Mouse (Mus musculus): ENCODE measurements around the gene Ogn. TPM values are rescaled to one million over a fixed set of nuclear protein-coding genes. Genes with fewer than 3 reads are reported as not detected.
A peak's percentile ranks its signal among the peaks of the same experiment; 100 is the strongest.
"Not testable (repeated sequence)": the region's sequence is repeated elsewhere in the genome, so short reads cannot be mapped to it uniquely, and the experiment has no call there.

Gene Ogn
- total RNA-seq (2017) = 0.37 and 0.39 TPM in 2 replicates

DNA sequence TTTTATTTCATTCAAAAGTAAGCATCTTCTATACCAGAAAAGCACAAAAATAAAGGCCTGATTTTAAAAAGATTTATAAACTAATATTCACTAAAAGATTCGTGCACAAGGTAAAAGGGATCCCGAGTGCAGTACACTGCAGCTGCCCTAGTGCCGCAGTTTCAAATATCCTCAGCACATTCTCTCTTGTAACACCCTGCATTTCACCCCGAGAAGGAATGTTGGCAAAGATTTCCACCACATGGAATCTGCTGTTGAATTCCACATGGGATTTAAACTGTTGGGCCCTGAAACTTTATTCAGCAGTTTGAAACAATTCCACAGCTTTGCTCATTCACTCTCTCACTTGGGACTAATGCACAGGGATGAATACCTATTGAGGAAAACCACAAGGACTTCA is at the start of gene Ogn:
Gene Ogn (plus strand): TSS at position 333 of the 400 bp plus-strand sequence.
- ATAC-seq (replicated peaks; ENCODE audit: low read depth, poor library complexity, severe bottlenecking) = no peak

DNA sequence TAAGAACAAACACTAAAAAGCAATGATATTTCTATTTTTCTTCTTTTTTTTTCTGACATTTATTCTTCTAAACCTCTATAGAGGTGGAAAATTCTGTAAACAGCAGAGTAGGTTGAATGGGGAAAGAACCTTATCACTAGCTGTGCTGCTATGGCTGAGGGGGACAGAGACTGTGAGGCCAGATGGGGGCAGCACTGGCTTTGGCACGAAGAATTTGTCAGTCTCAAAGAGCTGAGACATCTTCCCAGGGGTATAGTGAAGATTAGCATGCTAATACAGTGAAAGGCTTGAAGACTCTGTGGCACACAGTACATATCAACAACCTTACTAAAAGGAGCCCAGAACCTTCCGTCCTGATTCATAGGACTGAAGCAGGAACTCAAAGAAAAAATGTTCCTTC is 48.7 kb upstream of the Ogn start:
- peak; percentile 63 for ATAC-seq (replicated peaks; ENCODE audit: low read depth, poor library complexity, severe bottlenecking)

DNA sequence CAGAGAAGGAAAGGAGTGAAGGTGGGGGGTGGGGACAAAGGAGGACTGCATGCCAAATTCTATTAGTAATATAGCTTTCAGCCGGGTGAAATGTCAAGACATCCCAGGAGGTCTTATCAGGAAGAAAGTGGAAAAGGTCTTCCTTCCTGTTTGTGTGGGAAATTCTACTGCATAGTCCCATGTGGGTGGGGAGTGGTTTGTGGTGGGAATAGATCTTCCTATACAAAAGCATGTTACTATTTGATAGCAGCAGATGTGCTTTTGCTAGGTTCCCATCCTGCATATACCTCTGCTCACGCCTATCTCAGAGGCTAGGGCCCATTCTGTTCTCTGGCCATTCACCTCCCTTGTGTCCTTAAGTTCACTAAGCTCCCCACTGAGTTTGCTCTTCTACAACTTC is 47.0 kb upstream of the Ogn start:
- peak; percentile 90 for ATAC-seq (replicated peaks; ENCODE audit: low read depth, poor library complexity, severe bottlenecking)

DNA sequence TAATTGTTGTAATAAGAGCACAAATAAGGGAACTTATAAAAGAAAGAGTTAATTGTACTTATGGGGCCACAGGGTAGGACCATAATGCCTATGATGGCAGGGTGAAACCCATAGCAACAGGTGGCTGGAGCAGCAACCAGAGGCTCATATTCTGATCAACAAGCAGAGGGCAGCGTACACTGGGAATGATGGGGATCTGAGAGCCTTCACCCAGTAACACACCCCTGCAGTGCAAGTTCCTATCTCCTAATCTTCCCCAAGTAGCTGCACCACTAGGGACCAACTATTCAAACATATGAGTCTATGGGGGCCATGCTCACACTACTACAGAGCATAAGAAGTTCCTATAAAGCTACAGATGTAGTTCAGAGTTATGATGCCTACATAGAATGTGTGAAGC is 43.5 kb upstream of the Ogn start:
- ATAC-seq (replicated peaks; ENCODE audit: low read depth, poor library complexity, severe bottlenecking) = no peak; the same call in 1 of the 2 replicates

DNA sequence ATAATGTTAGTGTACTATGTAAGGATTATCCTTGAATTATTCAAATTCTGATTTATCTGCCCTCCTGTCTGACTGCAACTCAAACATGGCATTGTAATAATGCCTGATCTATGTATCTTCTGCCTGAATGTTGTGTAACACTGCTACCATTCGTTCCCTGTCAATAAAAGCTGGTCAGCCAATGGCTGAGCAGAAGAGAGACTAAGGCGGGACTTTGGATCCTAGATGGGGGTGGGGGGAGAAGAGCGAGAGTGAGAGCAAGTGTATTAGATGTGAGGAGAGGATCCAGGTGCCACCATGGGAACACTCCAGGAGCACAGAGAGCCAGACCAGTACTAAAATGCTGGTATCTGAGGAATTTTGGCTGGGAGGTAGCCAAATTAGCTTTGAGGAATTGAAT is 37.5 kb upstream of the Ogn start:
- ATAC-seq (replicated peaks; ENCODE audit: low read depth, poor library complexity, severe bottlenecking) = no peak

DNA sequence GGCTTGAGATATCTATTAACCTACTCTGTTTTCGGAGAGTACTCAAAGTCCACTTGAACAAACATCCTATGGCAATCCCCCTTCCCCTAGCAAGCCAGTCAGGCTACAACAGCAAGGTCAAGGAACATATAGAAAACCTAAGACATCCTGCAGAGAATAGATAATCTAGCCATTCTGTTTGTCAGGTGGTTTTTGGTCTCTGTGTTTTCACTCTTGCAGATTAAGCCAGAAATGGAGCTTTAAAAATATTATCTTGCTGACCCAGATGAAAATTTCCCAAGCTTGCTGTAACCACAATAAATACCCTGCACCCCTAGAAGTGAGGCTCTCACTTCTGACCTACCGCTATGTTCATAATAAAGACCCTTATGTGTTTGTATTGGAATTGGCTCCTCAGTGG is 36.4 kb upstream of the Ogn start:
- ATAC-seq (replicated peaks; ENCODE audit: low read depth, poor library complexity, severe bottlenecking) = peak; percentile 60

DNA sequence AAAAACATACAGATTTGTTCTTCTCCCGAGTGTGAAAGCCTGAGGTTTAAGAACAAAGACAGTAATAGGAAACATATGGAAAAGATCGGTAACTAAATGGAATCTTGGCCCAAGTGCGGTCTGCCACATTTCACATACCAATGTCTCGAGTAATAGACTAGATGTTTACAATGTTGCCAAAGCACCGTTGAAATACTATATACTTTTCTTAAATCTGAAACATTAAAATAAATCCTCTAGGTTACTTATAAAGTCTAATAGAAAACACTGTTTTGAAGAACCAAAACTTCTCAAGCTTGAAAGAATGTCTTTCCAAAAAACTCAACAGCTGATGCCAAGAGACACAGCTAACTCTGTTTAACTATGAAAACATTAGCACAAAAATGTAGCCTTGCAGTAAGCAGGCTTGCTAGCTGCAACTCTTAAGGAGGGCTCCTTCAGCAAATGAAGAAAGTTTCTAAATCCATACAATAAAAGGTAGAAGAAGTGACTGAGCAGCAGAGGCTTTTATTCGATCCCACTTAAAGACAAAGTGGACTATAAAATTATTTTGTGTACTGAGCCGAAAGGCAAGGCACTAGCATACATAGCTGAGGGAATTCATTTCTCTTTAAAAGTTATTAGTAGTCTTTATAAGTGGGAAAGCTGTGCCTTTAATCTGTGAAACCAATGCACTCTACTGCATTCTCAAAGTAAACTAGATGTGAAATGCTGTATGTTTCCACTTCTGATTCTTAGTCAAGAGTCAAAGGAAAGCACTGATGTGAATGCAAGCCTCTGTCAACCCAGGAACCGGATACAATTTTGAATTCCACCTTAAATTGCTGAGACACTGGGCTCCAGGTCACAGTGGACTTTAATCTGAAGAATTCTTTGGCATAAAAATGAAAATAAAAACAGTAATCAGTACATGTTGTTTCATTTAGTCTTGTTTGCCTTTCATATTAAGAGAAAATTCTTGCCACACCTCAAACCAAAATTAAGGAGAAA is 26.0 kb upstream of the Ogn start, which contains the start of gene Omd:
Gene Omd (plus strand): TSS at position 922 of the 990 bp plus-strand sequence.
- no peak for ATAC-seq (replicated peaks; ENCODE audit: low read depth, poor library complexity, severe bottlenecking)

DNA sequence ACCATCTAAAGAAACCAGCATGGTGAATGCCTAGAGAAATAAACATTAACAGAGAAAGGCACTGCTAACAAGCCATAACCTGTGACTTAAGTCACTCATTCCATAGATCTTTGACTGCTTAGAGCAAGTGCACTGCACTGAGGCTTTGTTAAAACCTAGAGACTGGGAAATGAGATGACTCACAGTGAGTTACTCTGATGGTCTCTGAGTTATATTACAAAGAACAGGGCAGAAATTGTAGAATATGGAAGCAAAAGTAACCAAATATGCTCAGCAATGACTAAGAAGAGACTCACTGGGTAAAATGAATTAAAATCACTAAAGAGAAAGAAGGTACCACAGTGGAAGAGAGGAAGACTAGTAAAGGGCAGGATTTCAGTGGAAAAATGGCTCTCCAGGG is 24.0 kb upstream of the Ogn start:
- no peak for ATAC-seq (replicated peaks; ENCODE audit: low read depth, poor library complexity, severe bottlenecking)

DNA sequence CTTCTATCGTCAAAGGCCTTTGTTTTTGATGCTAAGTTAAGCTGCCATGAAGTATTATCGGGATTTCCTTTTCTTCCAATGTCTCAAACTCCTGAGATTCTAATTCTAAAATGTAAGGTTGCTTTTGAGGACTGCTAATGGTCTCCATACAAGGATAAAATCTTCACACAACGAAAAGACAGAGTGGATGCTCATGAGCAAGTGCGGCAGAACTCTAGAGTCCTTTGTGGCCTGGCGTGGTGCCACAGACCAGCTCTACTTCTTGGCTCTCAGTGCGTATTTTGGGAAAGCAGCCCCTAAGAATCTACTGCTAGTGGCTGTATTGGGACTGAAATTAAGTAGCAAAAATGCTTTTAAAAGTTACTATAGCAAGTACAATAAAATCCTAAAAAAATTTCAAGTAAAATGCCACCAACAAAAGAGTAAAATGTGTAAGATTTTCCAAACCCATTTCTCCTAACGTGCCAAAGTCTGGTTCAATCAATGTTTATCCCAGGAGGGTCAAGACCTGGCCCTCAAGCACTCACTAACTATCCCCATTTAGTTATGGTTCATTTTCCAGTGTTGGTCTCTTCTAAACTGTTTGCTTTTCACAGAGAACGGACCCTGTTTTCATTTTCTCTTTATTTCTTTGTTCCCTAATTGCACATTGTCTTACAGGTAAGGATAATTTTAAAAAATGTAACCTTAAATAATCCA is 23.4 kb upstream of the Ogn start:
- ATAC-seq (replicated peaks; ENCODE audit: low read depth, poor library complexity, severe bottlenecking) = no peak

DNA sequence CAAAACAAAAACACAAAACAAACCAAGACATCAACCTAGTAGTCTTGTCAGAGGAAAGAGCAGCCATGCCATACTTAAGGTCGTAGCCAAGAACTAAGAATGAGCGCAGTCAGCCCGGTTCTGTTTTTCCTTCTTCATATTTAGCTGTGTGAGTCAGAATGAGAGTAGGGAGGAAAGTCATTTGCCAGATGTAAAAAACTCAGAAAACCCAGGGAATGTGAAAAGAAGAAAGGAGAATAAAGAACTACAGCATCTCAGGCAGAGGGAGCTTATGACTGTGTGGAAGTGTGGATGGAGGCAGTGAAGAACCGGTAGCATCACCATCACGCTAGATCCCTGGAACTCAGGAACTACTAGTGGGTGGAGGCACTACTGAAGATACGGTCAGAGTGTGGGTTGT is 21.8 kb upstream of the Ogn start:
- ATAC-seq (replicated peaks; ENCODE audit: low read depth, poor library complexity, severe bottlenecking) = no peak

DNA sequence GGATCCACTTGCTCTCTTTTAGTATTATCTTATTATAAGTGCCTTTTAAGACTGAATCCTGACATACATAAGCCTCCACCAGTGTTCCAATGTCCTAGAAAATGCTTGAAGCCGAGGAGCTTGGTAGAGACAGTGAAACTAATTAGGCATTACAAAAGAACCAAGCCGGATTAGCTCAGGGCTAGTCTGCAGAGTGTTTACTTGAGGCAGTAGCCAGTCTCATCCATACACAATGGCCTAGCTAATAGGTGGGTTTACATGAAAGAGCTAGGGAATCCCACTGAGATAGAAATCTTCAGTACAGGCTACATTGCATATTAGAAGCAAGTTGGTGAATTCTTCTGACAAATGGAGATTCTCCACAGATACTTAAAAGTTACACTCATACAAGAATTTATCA is 5.3 kb upstream of the Ogn start:
- ATAC-seq (replicated peaks; ENCODE audit: low read depth, poor library complexity, severe bottlenecking) = not testable (repeated sequence)

DNA sequence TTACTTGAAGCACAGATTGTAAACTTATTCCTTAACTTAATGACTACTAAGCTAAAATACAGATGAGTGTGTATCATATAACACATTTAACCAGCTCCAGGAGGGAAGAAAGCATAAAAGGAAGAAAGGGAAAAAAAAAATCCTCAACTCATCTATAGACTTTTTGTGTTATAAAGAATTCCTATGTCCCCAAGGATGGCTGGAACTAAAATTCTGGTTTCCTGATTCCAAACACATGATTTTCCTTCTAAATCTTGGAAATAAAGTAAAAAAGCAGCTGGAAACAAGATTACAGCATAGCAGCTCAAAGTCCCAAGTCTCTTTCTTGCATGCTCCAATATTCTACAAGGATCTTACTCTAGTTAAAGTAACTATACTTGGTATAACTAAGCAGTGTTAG is 4.2 kb upstream of the Ogn start:
- no peak for ATAC-seq (replicated peaks; ENCODE audit: low read depth, poor library complexity, severe bottlenecking)

DNA sequence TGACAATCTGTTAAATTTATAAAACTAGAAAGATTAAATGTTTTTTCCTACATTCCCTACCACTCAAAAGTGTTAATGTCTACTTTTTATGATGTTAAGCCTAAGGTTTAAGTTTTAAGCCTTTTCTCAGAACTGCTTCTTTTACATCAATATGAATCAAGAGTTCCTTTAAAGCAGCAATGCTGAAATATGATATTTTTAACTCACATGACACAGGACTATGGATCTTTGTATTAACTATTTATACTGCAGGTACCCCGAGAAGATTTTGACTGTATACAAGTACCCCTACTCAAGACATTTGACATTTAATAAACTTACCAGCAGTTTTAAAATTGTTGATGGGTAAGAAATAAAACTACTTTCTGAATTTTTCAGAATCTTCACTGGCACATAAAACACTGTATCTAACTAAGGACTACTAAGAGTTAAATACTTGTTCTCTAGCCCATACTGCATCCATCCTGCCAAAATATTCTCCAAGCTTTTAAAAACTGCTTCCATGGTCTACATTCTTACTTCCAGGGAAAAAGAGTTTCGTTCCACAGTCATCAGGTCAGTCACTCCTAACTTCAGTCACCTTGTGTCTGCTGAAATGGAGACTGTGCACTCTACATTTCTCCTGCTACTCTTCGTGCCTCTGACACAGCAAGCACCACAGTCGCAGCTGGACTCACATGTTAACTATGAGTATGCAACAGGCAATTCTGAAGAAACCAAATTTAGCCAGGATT is 910 bp downstream of the Ogn start:
- ATAC-seq (replicated peaks; ENCODE audit: low read depth, poor library complexity, severe bottlenecking) = no peak

DNA sequence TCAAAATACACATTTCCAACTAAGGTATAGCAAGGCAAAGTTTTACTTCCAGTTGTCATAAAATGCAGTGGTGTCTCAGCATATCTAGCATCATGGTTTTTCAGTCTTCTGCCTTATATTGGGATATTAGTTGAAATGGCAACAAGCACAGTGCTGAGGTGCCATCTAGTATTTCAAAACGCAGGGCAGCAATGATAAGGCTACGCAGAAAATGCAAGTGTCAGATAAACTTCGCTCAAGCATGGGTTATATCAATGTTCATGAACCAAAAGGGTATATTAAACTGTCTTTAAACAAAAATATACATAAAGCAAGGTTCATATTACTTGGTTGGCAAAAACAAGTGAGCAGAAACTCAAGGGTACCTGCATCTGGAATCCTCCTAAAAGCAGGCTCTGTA is 9.2 kb downstream of the Ogn start:
- ATAC-seq (replicated peaks; ENCODE audit: low read depth, poor library complexity, severe bottlenecking) = no peak

DNA sequence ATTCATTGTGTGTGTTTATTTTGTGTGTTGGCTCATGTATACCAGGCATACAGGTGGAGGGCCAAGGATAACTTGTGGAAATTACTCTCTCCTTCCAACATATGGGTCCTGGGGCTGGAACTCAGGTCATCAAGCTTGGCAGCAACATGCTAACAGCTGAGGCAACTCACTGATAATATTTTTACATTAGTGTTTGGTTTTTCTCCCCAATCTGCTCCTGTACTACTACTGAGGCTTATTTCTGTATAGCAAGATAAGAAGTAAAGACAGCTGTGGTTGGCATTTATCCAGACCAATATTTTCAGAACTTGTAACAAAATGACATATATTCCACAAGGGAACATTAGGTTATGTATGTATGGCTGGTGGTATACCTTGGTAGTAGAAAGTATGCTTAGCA is 10.5 kb downstream of the Ogn start:
- ATAC-seq (replicated peaks; ENCODE audit: low read depth, poor library complexity, severe bottlenecking) = no peak

DNA sequence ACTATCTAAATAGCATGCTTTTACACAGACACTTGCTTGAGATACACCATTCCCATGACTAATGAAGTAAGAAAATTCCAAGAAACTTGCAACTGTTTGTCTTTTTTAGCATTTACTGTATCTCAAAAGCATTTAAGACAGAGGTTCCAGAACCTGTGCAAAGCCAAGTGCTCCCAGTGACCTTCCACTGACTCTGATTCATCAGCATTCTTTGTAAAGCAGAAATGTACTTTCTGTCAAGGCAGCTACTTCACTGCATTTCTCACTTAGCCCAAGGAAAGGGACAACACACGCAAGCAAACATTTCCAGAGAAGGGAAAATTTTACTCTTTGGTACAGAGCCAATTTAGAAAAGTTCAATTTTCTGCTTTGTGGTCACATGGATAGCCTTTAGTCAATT is 15.4 kb downstream of the Ogn start:
- ATAC-seq (replicated peaks; ENCODE audit: low read depth, poor library complexity, severe bottlenecking) = no peak

DNA sequence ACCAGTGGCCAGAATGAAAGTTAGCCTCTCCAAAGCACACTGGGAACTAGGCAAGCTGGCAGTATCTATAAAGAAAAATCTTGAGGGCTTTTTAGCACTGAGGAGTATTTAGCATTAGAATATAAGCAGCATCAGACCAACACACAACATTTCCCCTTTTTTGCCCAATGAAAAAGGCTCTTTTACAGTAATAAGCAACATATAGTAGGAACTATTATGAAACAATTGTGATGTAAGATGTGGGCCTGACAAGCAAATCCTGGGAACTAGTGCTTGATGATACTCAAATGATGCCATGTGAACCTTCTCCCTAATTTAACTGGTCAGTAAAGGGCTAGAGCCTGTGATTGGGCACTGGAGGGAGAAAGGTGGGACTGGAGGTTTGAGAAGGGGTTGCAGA is 20.3 kb downstream of the Ogn start:
- no peak for ATAC-seq (replicated peaks; ENCODE audit: low read depth, poor library complexity, severe bottlenecking)

DNA sequence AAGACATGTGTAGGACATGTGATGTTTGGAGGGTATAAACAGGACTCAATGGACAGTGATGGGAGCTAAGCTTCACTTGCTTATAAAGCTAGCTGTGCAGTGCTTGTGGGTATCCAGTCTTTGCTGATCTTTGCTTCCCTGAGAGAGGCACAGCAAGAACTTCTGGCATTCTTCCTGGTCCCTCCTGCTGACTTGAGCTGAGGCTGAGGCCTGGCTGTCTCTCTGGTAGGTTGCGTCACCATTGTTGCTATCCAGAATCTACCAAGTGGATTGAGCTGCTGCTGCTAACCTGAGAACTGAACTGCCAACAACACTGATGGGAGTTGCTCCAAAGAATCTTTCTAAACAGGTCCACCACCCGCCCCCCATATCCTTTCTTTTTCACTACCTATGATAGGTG is 21.2 kb downstream of the Ogn start:
- no peak for ATAC-seq (replicated peaks; ENCODE audit: low read depth, poor library complexity, severe bottlenecking)

DNA sequence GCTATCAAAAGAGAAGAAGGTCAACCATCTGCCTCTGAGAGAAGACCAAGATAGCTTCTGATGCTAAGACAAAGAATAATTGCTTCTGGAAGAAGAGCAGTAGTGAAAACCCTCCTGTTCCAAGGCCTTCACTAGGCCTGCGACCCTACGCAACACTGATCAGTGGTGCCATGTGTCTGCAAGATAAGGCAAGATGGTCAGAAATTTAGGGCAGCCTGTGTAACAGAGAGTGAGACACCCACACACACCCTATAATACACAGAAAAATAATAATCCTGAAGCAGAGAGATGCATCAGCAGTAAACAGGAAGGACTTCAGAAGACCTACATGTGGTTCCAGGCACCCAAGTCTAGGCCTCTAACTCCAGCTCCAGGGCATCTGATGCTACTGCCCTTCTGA is 32.1 kb downstream of the Ogn start:
- ATAC-seq (replicated peaks; ENCODE audit: low read depth, poor library complexity, severe bottlenecking) = no peak

DNA sequence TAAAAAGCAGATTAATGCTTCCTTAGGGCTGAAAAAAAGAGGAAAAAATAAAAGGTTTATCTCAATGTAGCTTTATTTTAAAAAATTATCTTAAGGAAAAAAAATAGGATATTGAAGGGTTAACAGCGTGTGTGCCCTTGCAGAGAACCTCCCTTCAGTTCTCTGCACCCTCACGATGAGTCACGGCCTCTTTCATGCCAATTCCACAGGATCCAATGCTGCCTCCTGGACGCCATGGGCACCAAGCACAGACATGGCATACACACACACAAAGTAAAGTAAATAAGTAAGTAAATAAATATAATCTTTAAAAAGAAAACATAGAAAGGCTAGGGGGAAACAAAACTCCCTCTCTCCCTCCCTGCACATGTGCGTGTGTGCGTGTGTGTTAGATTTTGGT is 34.8 kb downstream of the Ogn start:
- no peak for ATAC-seq (replicated peaks; ENCODE audit: low read depth, poor library complexity, severe bottlenecking)
